Mouse (Mus musculus) lung, embryonic 15.5 days (tissue): ENCODE data around the gene Mogat2. TPM values are rescaled to one million over a fixed set of nuclear protein-coding genes. Genes with fewer than 3 reads are reported as not detected.

ENCODE experiments used
- ATAC-seq: fragments of 200-750 bp; cut with Nextera tagmentation; 2 replicates; pipeline ENCODE4 v1.8.0; 2017; ENCODE audit warnings: moderate number of reproducible peaks, borderline replicate concordance; ENCODE audit not compliant: low FRiP score, low TSS enrichment; ENCODE audit errors: extremely low read depth
- H3K27ac ChIP-seq: fragments of 300-500 bp; sonication (generic); 2 replicates; pipeline ENCODE4 v1.5.1; 2015; ENCODE audit warnings: moderate library complexity, mild to moderate bottlenecking, inconsistent platforms
- H3K27me3 ChIP-seq: fragments of 300-500 bp; sonication (generic); 2 replicates; pipeline ENCODE4 v1.6.1; 2015; ENCODE audit warnings: inconsistent platforms
- H3K36me3 ChIP-seq: fragments of 300-500 bp; sonication (generic); 2 replicates; pipeline ENCODE4 v1.6.1; 2015; ENCODE audit warnings: inconsistent platforms
- H3K4me1 ChIP-seq: fragments of 300-500 bp; sonication (generic); 2 replicates; pipeline ENCODE4 v1.6.1; 2015; ENCODE audit warnings: inconsistent platforms
- H3K4me2 ChIP-seq: fragments of 300-500 bp; sonication (generic); 2 replicates; pipeline ENCODE4 v1.6.1; 2015; ENCODE audit warnings: inconsistent platforms, mild to moderate bottlenecking, moderate library complexity
- H3K4me3 ChIP-seq: fragments of 300-500 bp; sonication (generic); 2 replicates; pipeline ENCODE4 v1.5.1; 2015; ENCODE audit warnings: mild to moderate bottlenecking, inconsistent platforms
- H3K9ac ChIP-seq: fragments of 300-500 bp; sonication (generic); 2 replicates; pipeline ENCODE4 v1.6.1; 2015; ENCODE audit warnings: inconsistent platforms
- H3K9me3 ChIP-seq: fragments of 300-500 bp; sonication (generic); 2 replicates; pipeline ENCODE4 v1.6.1; 2016; ENCODE audit warnings: inconsistent platforms
- WGBS: fragments of 180-500 bp; shearing (Covaris S2); methylation state at CpG from one replicate; pipeline ENCODE4 v1.1.7; 2015; 5-methylcytosine and 5-hydroxymethylcytosine counted together
- polyA plus RNA-seq: library from polyadenylated mRNA; unstranded; fragments of >200 nt; fragmentation: Nextera tagmentation; extraction: Ambion mirVana; gene quantifications from 2 replicates; pipeline ENCODE4 v1.2.1, GENCODE M21; 2015

Mogat2 gene
- polyA plus RNA-seq, 1 experiment from 2014 or later: 1.1 TPM

GRCm38 (mm10) chr7:99264597-99264996, 26.2 kb upstream of the Mogat2 start:
- Histone ChIP-seq H3K27ac (no peak overlapping the region), H3K4me1 (peaks cover 24% of the 10 kb centered on the region), H3K27me3 (peaks cover 49% of the 10 kb centered on the region), H3K4me3 (no peak overlapping the region), H3K36me3 (no peaks in the 10 kb centered on the region), H3K9me3 (no peaks in the 10 kb centered on the region), H3K9ac (no peak overlapping the region), H3K4me2 (no peak overlapping the region)
- no peak for ATAC-seq

GRCm38 (mm10) chr7:99263509-99263908, 25.1 kb upstream of the Mogat2 start:
- Histone ChIP-seq H3K4me3 (no peak overlapping the region), H3K36me3 (no peaks in the 10 kb centered on the region), H3K27me3 (peaks cover 38% of the 10 kb centered on the region), H3K27ac (no peak overlapping the region), H3K9ac (no peak overlapping the region), H3K4me2 (no peak overlapping the region), H3K9me3 (no peaks in the 10 kb centered on the region), H3K4me1 (peaks cover 13% of the 10 kb centered on the region)
- 44% methylated on average over 4 of the region's 4 CpGs for WGBS
- ATAC-seq: no peak

GRCm38 (mm10) chr7:99261900-99262299, 23.5 kb upstream of the Mogat2 start:
- Histone ChIP-seq H3K27me3 (peaks cover 22% of the 10 kb centered on the region), H3K36me3 (no peaks in the 10 kb centered on the region), H3K9me3 (no peaks in the 10 kb centered on the region), H3K9ac (no peak overlapping the region), H3K4me1 (no peaks in the 10 kb centered on the region), H3K4me3 (no peak overlapping the region), H3K4me2 (no peak overlapping the region), H3K27ac (no peak overlapping the region)
- no peak for ATAC-seq
- WGBS: 51% methylated on average over 3 of the region's 3 CpGs

DNA sequence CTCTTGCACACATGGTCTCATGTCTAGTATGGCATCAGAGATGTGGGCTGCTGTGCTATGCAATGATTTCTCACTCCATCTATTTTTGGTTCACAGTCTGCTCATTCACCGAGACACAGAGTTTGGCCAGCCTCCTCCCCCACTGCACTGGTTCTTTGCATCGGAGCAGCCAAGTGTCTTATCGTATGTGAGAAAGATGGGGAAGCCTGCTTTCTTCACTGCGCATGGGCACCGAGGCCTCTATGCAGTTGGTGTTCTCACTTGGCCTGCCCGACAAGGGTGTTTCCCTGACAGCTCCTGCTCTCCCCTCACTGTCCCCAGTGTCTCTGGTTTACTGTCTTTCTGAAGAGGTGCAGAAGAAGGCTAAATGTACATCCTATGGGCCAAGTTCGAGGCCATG, 16.6 kb upstream of the Mogat2 start:
- WGBS: 56% methylated on average over 7 of the region's 7 CpGs
- Histone ChIP-seq H3K27me3 (peaks cover 6% of the 10 kb centered on the region; the same call in 1 of the 2 replicates), H3K9me3 (no peaks in the 10 kb centered on the region), H3K36me3 (no peaks in the 10 kb centered on the region), H3K4me1 (no peaks in the 10 kb centered on the region), H3K4me2 (no peak overlapping the region), H3K9ac (no peak overlapping the region), H3K4me3 (no peak overlapping the region), H3K27ac (no peak overlapping the region)
- no peak for ATAC-seq

DNA sequence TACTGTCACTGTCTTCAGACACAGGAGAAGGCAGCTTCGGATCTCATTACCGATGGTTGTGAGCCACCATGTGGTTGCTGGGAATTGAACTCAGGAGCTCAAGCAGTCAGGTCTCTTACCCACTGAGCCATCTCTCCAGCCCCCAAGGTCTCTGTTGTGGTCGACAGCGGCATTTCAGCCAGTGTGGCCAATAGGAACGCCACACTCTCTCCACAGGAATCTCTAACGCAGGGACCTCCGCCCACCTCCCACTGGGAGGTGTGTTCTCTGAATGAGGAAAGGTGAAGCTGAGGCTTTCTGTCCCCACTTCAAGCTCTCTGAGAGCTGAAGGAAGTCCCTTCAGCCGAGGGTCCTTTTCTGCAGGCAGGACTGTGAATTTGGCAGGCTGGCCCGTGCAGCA, 12.0 kb upstream of the Mogat2 start:
- no peak overlapping the region for H3K9ac ChIP-seq
- no peak overlapping the region for H3K27ac ChIP-seq
- H3K4me3 ChIP-seq: no peak overlapping the region
- H3K4me2 ChIP-seq: no peak overlapping the region
- H3K9me3 ChIP-seq: no peaks in the 10 kb centered on the region
- H3K36me3 ChIP-seq: no peaks in the 10 kb centered on the region
- no peaks in the 10 kb centered on the region for H3K4me1 ChIP-seq
- H3K27me3 ChIP-seq: peaks cover 21% of the 10 kb centered on the region
- 32% methylated on average over 9 of the region's 9 CpGs for WGBS
- ATAC-seq: no peak

DNA sequence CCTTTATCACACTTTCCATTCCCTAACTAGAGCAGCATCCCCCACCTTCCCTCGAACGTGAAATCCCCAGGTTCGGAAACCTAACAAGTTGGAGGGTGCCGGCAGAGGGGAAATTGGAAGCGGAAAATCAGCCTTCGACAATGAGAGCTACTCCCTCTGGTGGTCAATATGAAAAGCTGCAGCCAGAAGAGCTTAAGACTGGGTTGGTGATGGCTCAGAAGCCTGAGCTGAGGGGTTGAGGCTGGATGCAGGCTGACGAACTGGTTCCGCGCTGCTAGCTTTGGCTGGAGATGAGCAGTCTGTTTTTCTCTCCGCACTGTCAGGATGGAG, 11.1 kb upstream of the Mogat2 start:
- Histone ChIP-seq H3K36me3 (no peaks in the 10 kb centered on the region), H3K9ac (no peak overlapping the region), H3K27me3 (peaks cover 21% of the 10 kb centered on the region), H3K4me1 (no peaks in the 10 kb centered on the region), H3K9me3 (no peaks in the 10 kb centered on the region), H3K27ac (no peak overlapping the region), H3K4me3 (peak overlapping the region; percentile 37), H3K4me2 (peak overlapping the region; percentile 81)
- peak; percentile 55; the same call in 1 of the 2 replicates for ATAC-seq
- under 1% methylated on average over 10 of the region's 10 CpGs for WGBS

DNA sequence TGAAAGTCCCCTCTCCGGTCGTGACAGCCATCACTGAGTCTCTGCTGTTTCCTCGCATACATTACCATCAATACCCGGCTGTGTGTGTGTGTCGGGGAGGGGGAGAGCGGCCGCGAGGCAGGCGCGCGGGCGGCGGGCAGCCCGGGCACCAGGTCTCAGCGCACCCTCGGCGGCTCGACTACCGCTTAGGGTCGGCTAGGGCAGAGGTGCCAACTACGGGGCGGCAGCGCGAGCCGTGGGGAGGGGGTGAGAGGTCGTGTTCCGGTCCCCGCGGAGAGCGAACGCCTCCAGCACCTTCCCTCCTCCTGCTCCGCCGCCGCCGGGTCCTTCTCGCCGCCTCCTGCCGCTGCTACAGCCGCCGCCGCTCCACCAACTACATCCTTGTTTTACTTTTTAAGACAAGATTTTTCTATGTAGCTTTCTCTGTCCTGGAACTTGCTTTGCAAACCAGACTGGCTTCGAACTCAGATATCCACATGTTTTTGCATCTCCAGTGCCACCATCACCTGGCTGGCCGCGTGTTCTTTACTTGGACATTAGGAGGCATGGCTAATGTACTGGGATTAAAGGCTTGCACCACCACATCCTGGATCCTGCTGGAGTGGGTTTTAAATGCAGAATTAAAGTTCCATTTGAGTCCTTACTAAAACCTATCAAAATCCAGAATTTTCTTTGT, 10.6 kb upstream of the Mogat2 start:
- Histone ChIP-seq H3K9me3 (no peaks in the 10 kb centered on the region), H3K4me1 (no peaks in the 10 kb centered on the region), H3K27ac (no peak overlapping the region), H3K4me3 (peak overlapping the region; percentile 37), H3K36me3 (no peaks in the 10 kb centered on the region), H3K4me2 (peak overlapping the region; percentile 81), H3K9ac (peak overlapping the region; percentile 24; the same call in 1 of the 2 replicates), H3K27me3 (peaks cover 21% of the 10 kb centered on the region)
- ATAC-seq: peak; percentile 57; the same call in 1 of the 2 replicates
- WGBS: under 1% methylated on average over 39 of the region's 44 CpGs

GRCm38 (mm10) chr7:99248157-99248742, 9.8 kb upstream of the Mogat2 start:
- Histone ChIP-seq H3K4me3 (no peak overlapping the region), H3K27ac (no peak overlapping the region), H3K27me3 (peaks cover 21% of the 10 kb centered on the region), H3K9ac (no peak overlapping the region), H3K4me1 (no peaks in the 10 kb centered on the region), H3K9me3 (no peaks in the 10 kb centered on the region), H3K36me3 (no peaks in the 10 kb centered on the region), H3K4me2 (no peak overlapping the region)
- ATAC-seq: no peak
- WGBS: 36% methylated on average over 5 of the region's 5 CpGs

- ATAC-seq: no peak
- Histone ChIP-seq H3K9ac (no peak overlapping the region), H3K27ac (no peak overlapping the region), H3K27me3 (peaks cover 11% of the 10 kb centered on the region; the same call in 1 of the 2 replicates), H3K4me2 (no peak overlapping the region), H3K4me1 (peaks cover 9% of the 10 kb centered on the region), H3K9me3 (no peaks in the 10 kb centered on the region), H3K36me3 (no peaks in the 10 kb centered on the region), H3K4me3 (no peak overlapping the region)
- WGBS: 90% methylated on average over 11 of the region's 11 CpGs
These were observed 3.7 kb upstream of the Mogat2 start for GRCm38 (mm10) chr7:99242097-99242496.

- Histone ChIP-seq H3K4me1 (peaks cover 15% of the 10 kb centered on the region), H3K27ac (no peak overlapping the region), H3K36me3 (no peaks in the 10 kb centered on the region), H3K4me3 (no peak overlapping the region), H3K9me3 (no peaks in the 10 kb centered on the region), H3K27me3 (peaks cover 8% of the 10 kb centered on the region; the same call in 1 of the 2 replicates), H3K4me2 (no peak overlapping the region), H3K9ac (no peak overlapping the region)
- ATAC-seq: no peak
- WGBS: 48% methylated on average over 8 of the region's 8 CpGs
These were observed 1.3 kb downstream of the Mogat2 start for GRCm38 (mm10) chr7:99236888-99237660.

DNA sequence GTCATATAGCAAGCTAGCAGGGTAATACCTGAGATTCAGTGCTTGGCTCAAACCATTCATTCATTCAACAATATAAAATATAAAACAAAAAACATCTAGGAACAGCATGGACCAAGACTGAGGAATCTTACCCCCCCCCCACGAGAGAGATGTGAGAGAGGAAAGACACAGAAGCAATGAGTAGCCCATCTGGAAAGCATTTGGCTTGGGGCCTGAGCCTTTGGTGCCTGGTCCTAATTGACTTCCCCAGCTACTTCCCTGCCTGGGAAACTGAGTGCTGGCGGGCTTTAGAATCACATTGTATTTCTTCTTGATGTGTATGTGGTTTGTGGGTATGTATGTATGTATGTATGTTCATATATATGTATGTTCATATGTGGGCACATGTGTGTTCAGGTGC, 2.8 kb downstream of the Mogat2 start:
- H3K4me1 ChIP-seq: peaks cover 15% of the 10 kb centered on the region
- H3K4me3 ChIP-seq: no peak overlapping the region
- H3K36me3 ChIP-seq: no peaks in the 10 kb centered on the region
- no peak overlapping the region for H3K9ac ChIP-seq
- 66% methylated on average over 2 of the region's 2 CpGs for WGBS
- no peak overlapping the region for H3K27ac ChIP-seq
- peaks cover 8% of the 10 kb centered on the region; the same call in 1 of the 2 replicates for H3K27me3 ChIP-seq
- H3K9me3 ChIP-seq: no peaks in the 10 kb centered on the region
- no peak for ATAC-seq
- H3K4me2 ChIP-seq: no peak overlapping the region

GRCm38 (mm10) chr7:99234916-99235315, 3.5 kb downstream of the Mogat2 start:
- H3K9ac ChIP-seq: no peak overlapping the region
- 25% methylated on average over 2 of the region's 2 CpGs for WGBS
- no peak for ATAC-seq
- no peaks in the 10 kb centered on the region for H3K9me3 ChIP-seq
- no peak overlapping the region for H3K4me3 ChIP-seq
- no peak overlapping the region for H3K27ac ChIP-seq
- H3K27me3 ChIP-seq: peaks cover 8% of the 10 kb centered on the region; the same call in 1 of the 2 replicates
- no peaks in the 10 kb centered on the region for H3K36me3 ChIP-seq
- peaks cover 18% of the 10 kb centered on the region for H3K4me1 ChIP-seq
- no peak overlapping the region for H3K4me2 ChIP-seq
